In genomic region chr15:87549724-87550123, GRCm38 (mm10) we compare ENCODE assay signal across 20 mouse cellular contexts. TPM values are rescaled to one million over a fixed set of nuclear protein-coding genes. Genes with fewer than 3 reads are reported as not detected.
A peak's percentile ranks its signal among the peaks of the same experiment; 100 is the strongest.
DNase-seq lines count a peak whose midpoint lies in the region; ATAC-seq and TF ChIP-seq lines count a peak whose summit lies in the region.
"Had no signal": no experiment of that assay in that cellular context is flagged by ENCODE, and none has a peak within 500 bp of the region (broad histone marks: within the 10 kb centered on the region; RNA-seq: fewer than 3 reads in every experiment).

No protein-coding gene starts in this region.

- TF ChIP-seq POLR2A in cerebellum, adult 2 months (IDR thresholded peaks at IDR 0.05; ENCODE audit: borderline replicate concordance, insufficient read depth, low read length): no peak

- no peak for TF ChIP-seq CTCF in cerebellum, adult 2 months (IDR thresholded peaks at IDR 0.05; ENCODE audit: borderline replicate concordance, insufficient read depth, low read depth, low read length)

- WGBS in cerebellum, adult 2 months: 35% methylated on average over 4 of the region's 4 CpGs
- WGBS in hindbrain, embryonic 14.5 days: 55% methylated on average over 4 of the region's 4 CpGs
- 61% methylated on average over 4 of the region's 4 CpGs for WGBS in hindbrain, embryonic 12.5 days
- 88% methylated on average over 4 of the region's 4 CpGs for WGBS in midbrain, embryonic 10.5 days
- 74% methylated on average over 4 of the region's 4 CpGs for WGBS in midbrain, embryonic 11.5 days

- H3K9ac ChIP-seq in hindbrain, embryonic 14.5 days: 0 out of 2 replicates have a peak overlapping the region, but pooled peaks have one; percentile 12
- no peak overlapping the region for H3K9ac ChIP-seq in hindbrain, embryonic 12.5 days
- H3K9ac ChIP-seq in midbrain, embryonic 11.5 days (ENCODE audit: low read length): no peak overlapping the region
- H3K9ac ChIP-seq: heart, embryonic 13.5 days; intestine, embryonic 15.5 days had no signal

- H3K27ac ChIP-seq in cerebellum, adult 2 months (ENCODE audit: insufficient read depth, low read length): no peak overlapping the region
- no peak overlapping the region for H3K27ac ChIP-seq in hindbrain, embryonic 14.5 days
- no peak overlapping the region for H3K27ac ChIP-seq in hindbrain, embryonic 12.5 days
- peak overlapping the region; percentile 23; the same call in 1 of the 2 replicates for H3K27ac ChIP-seq in midbrain, embryonic 10.5 days (replicated peaks)
- no peak overlapping the region for H3K27ac ChIP-seq in midbrain, embryonic 11.5 days (ENCODE audit: low read depth, low read length)
- H3K27ac ChIP-seq: embryonic facial prominence, embryonic 10.5 days; heart, embryonic 13.5 days; intestine, embryonic 15.5 days had no signal

- peaks cover 39% of the 10 kb centered on the region for H3K4me1 ChIP-seq in cerebellum, adult 2 months (ENCODE audit: control insufficient read depth, insufficient read depth, low read length)
- peaks cover 63% of the 10 kb centered on the region for H3K4me1 ChIP-seq in hindbrain, embryonic 14.5 days (replicated peaks; ENCODE audit: control insufficient read depth, insufficient read depth, low read length)
- H3K4me1 ChIP-seq in hindbrain, embryonic 12.5 days: peaks cover 62% of the 10 kb centered on the region
- peaks cover 66% of the 10 kb centered on the region for H3K4me1 ChIP-seq in midbrain, embryonic 10.5 days
- peaks cover 17% of the 10 kb centered on the region for H3K4me1 ChIP-seq in midbrain, embryonic 11.5 days (ENCODE audit: control insufficient read depth, insufficient read depth, low read length)

- H3K4me2 ChIP-seq in hindbrain, embryonic 14.5 days (replicated peaks): no peak overlapping the region
- H3K4me2 ChIP-seq in hindbrain, embryonic 12.5 days (replicated peaks): no peak overlapping the region
- H3K4me2 ChIP-seq in midbrain, embryonic 11.5 days: no peak overlapping the region
- H3K4me2 ChIP-seq: heart, embryonic 13.5 days; intestine, embryonic 15.5 days had no signal

- no peaks in the 10 kb centered on the region for H3K9me3 ChIP-seq in hindbrain, embryonic 14.5 days (ENCODE audit: control insufficient read depth, low read length)
- H3K9me3 ChIP-seq in hindbrain, embryonic 12.5 days (replicated peaks): no peaks in the 10 kb centered on the region
- no peaks in the 10 kb centered on the region for H3K9me3 ChIP-seq in midbrain, embryonic 10.5 days (replicated peaks)
- no peaks in the 10 kb centered on the region for H3K9me3 ChIP-seq in midbrain, embryonic 11.5 days (ENCODE audit: control insufficient read depth, low read length)
- H3K9me3 ChIP-seq: embryonic facial prominence, embryonic 10.5 days; heart, embryonic 13.5 days; intestine, embryonic 15.5 days had no signal

- ATAC-seq in hindbrain, embryonic 14.5 days (ENCODE audit: low FRiP score): no peak
- ATAC-seq in hindbrain, embryonic 12.5 days (ENCODE audit: low FRiP score): no peak
- no peak for ATAC-seq in midbrain, embryonic 11.5 days (ENCODE audit: low FRiP score)
- ATAC-seq: activated CD4-positive, CD25-positive, alpha-beta regulatory T cell, adult 4 months; forebrain, embryonic 14.5 days; intestine, embryonic 15.5 days; Patski had no signal

- no peak overlapping the region for H3K4me3 ChIP-seq in cerebellum, adult 2 months (replicated peaks; ENCODE audit: insufficient read depth, low read depth, low read length)
- H3K4me3 ChIP-seq in hindbrain, embryonic 14.5 days (replicated peaks; ENCODE audit: low read length): no peak overlapping the region
- no peak overlapping the region for H3K4me3 ChIP-seq in hindbrain, embryonic 12.5 days
- no peak overlapping the region for H3K4me3 ChIP-seq in midbrain, embryonic 10.5 days
- H3K4me3 ChIP-seq in midbrain, embryonic 11.5 days (ENCODE audit: low read depth, low read length): no peak overlapping the region
- H3K4me3 ChIP-seq: embryonic facial prominence, embryonic 10.5 days; heart, embryonic 13.5 days; intestine, embryonic 15.5 days had no signal

- H3K36me3 ChIP-seq in hindbrain, embryonic 14.5 days (replicated peaks; ENCODE audit: control insufficient read depth, insufficient read depth): no peaks in the 10 kb centered on the region
- no peaks in the 10 kb centered on the region for H3K36me3 ChIP-seq in hindbrain, embryonic 12.5 days
- H3K36me3 ChIP-seq in midbrain, embryonic 10.5 days: no peaks in the 10 kb centered on the region
- H3K36me3 ChIP-seq in midbrain, embryonic 11.5 days (ENCODE audit: control insufficient read depth, insufficient read depth, low read length): no peaks in the 10 kb centered on the region
- H3K36me3 ChIP-seq: embryonic facial prominence, embryonic 10.5 days; heart, embryonic 13.5 days; intestine, embryonic 15.5 days had no signal

- peak; percentile 52 to 62 for DNase-seq in cerebellum, postnatal 10 days
- no peak for DNase-seq in cerebellum, adult 2 months
- no peak for DNase-seq in hindbrain, embryonic 14.5 days (ENCODE audit: low spot score)
- DNase-seq in midbrain, embryonic 10.5 days (ENCODE audit: low spot score): no peak
- DNase-seq in midbrain, embryonic 11.5 days (ENCODE audit: low spot score, missing footprints): no peak
- DNase-seq in Muller cell, postnatal 12 days (ENCODE audit: inconsistent ontology term): peak; percentile 68
- DNase-seq in testis, postnatal 14 days (ENCODE audit: low spot score): no peak
- DNase-seq: adrenal gland, adult 2 months; adrenal gland, postnatal 25 days; cerebellum, adult 8-10 months; gastrocnemius, postnatal 36 days; heart, adult 11 months; heart, postnatal 36 days had no signal

- no peaks in the 10 kb centered on the region for H3K27me3 ChIP-seq in cerebellum, adult 2 months (ENCODE audit: control insufficient read depth, insufficient read depth, low read length)
- no peaks in the 10 kb centered on the region for H3K27me3 ChIP-seq in hindbrain, embryonic 14.5 days (ENCODE audit: control insufficient read depth, insufficient read depth, low read length)
- H3K27me3 ChIP-seq in hindbrain, embryonic 12.5 days: peaks cover 7% of the 10 kb centered on the region
- peaks cover 22% of the 10 kb centered on the region for H3K27me3 ChIP-seq in midbrain, embryonic 10.5 days (ENCODE audit: low read depth, poor library complexity, severe bottlenecking)
- H3K27me3 ChIP-seq in midbrain, embryonic 11.5 days (ENCODE audit: control insufficient read depth, insufficient read depth, low read length): peaks cover 5% of the 10 kb centered on the region; the same call in 1 of the 2 replicates

RNA-seq across cellular contexts. Expression of gene Fam19a5, which starts 5.6 kb away (rescaled TPM):
- polyA plus RNA-seq in cerebellum, adult 2 months (2012; rRNA removed): 95.4 and 101 TPM in 2 replicates
- 27.6 and 30.0 TPM in 2 replicates for polyA plus RNA-seq in hindbrain, embryonic 14.5 days (2014; fragmentation: Nextera tagmentation; extraction: Ambion mirVana)
- polyA plus RNA-seq in hindbrain, embryonic 12.5 days (2016; fragmentation: Nextera tagmentation; extraction: Ambion mirVana): 12.6 and 13.6 TPM in 2 replicates
- 5.9 TPM in 2 replicates for polyA plus RNA-seq in midbrain, embryonic 10.5 days (2016; fragmentation: Nextera tagmentation; extraction: Ambion mirVana)
- polyA plus RNA-seq in midbrain, embryonic 11.5 days (2014; fragmentation: Nextera tagmentation; extraction: Ambion mirVana): 5.8 TPM in 2 replicates
- polyA plus RNA-seq: activated CD4-positive, CD25-positive, alpha-beta regulatory T cell, adult 4 months had no signal

Comparison
In these comparisons a context has a peak if more than half of its experiments do, and no peak if none do; other contexts are left out.
1. DNase-seq: peak in cerebellum, postnatal 10 days (2 of 2) and Muller cell, postnatal 12 days (single experiment); none in cerebellum, adult 2 months (0 of 2), hindbrain, embryonic 14.5 days (single experiment), midbrain, embryonic 10.5 days (single experiment), midbrain, embryonic 11.5 days (single experiment) and testis, postnatal 14 days (single experiment).